Mouse (Mus musculus): ENCODE data around the gene Adap1. TPM values are rescaled to one million over a fixed set of nuclear protein-coding genes. Genes with fewer than 3 reads are reported as not detected.

Adap1 gene
- polyA plus RNA-seq, 1 experiment from 2014 or later, result 2.0 TPM

- no peak overlapping the region for H3K27ac ChIP-seq (ENCODE audit: low read depth, low read length)
- H3K4me3 ChIP-seq (ENCODE audit: low read depth, low read length), result no peak overlapping the region
- no peaks in the 10 kb centered on the region for H3K36me3 ChIP-seq (ENCODE audit: control insufficient read depth, insufficient read depth, low read length)
- H3K9me3 ChIP-seq (ENCODE audit: control insufficient read depth, low read length), result no peaks in the 10 kb centered on the region
- DNase-seq (ENCODE audit: low spot score) (no peak), ATAC-seq (replicated peaks; ENCODE audit: low FRiP score) (no peak)
- 0 out of 2 replicates have a peak, but pooled peaks cover 3% of the 10 kb centered on the region for H3K4me1 ChIP-seq (replicated peaks; ENCODE audit: control insufficient read depth, insufficient read depth, low read length)
- H3K4me2 ChIP-seq (ENCODE audit: low read depth, low read length, severe bottlenecking), result no peak overlapping the region
- peaks cover 31% of the 10 kb centered on the region for H3K27me3 ChIP-seq (ENCODE audit: control insufficient read depth, insufficient read depth, low read length)
- no peak overlapping the region for H3K9ac ChIP-seq (ENCODE audit: low read length)
- 87% methylated on average over 9 of the region's 9 CpGs for WGBS
Measured at GRCm38 (mm10) chr5:139323260-139323924, 2.0 kb downstream of the Adap1 start.

- no peak overlapping the region for H3K27ac ChIP-seq (ENCODE audit: low read depth, low read length)
- DNase-seq (ENCODE audit: low spot score) (no peak), ATAC-seq (replicated peaks; ENCODE audit: low FRiP score) (no peak)
- 0 out of 2 replicates have a peak, but pooled peaks cover 3% of the 10 kb centered on the region for H3K4me1 ChIP-seq (replicated peaks; ENCODE audit: control insufficient read depth, insufficient read depth, low read length)
- H3K9ac ChIP-seq (ENCODE audit: low read length), result no peak overlapping the region
- peaks cover 30% of the 10 kb centered on the region for H3K27me3 ChIP-seq (ENCODE audit: control insufficient read depth, insufficient read depth, low read length)
- no peak overlapping the region for H3K4me2 ChIP-seq (ENCODE audit: low read depth, low read length, severe bottlenecking)
- H3K4me3 ChIP-seq (ENCODE audit: low read depth, low read length), result no peak overlapping the region
- WGBS, result 87% methylated on average over 6 of the region's 6 CpGs
- H3K36me3 ChIP-seq (ENCODE audit: control insufficient read depth, insufficient read depth, low read length), result no peaks in the 10 kb centered on the region
- H3K9me3 ChIP-seq (ENCODE audit: control insufficient read depth, low read length), result no peaks in the 10 kb centered on the region
Measured at GRCm38 (mm10) chr5:139321331-139321730, 4.1 kb downstream of the Adap1 start.

- H3K9ac ChIP-seq (ENCODE audit: low read length), result no peak overlapping the region
- ATAC-seq (replicated peaks; ENCODE audit: low FRiP score) (no peak), DNase-seq (ENCODE audit: low spot score) (no peak)
- H3K36me3 ChIP-seq (ENCODE audit: control insufficient read depth, insufficient read depth, low read length), result no peaks in the 10 kb centered on the region
- peaks cover 22% of the 10 kb centered on the region for H3K27me3 ChIP-seq (ENCODE audit: control insufficient read depth, insufficient read depth, low read length)
- 0 out of 2 replicates have a peak, but pooled peaks cover 3% of the 10 kb centered on the region for H3K4me1 ChIP-seq (replicated peaks; ENCODE audit: control insufficient read depth, insufficient read depth, low read length)
- H3K4me3 ChIP-seq (ENCODE audit: low read depth, low read length), result no peak overlapping the region
- H3K4me2 ChIP-seq (ENCODE audit: low read depth, low read length, severe bottlenecking), result no peak overlapping the region
- no peak overlapping the region for H3K27ac ChIP-seq (ENCODE audit: low read depth, low read length)
- 83% methylated on average over 7 of the region's 7 CpGs for WGBS
- H3K9me3 ChIP-seq (ENCODE audit: control insufficient read depth, low read length), result no peaks in the 10 kb centered on the region
Measured at GRCm38 (mm10) chr5:139320424-139320823, 5.0 kb downstream of the Adap1 start.

- ATAC-seq (replicated peaks; ENCODE audit: low FRiP score) (no peak), DNase-seq (ENCODE audit: low spot score) (no peak)
- Histone ChIP-seq H3K27me3 (ENCODE audit: control insufficient read depth, insufficient read depth, low read length) (no peaks in the 10 kb centered on the region; the same call in 1 of the 2 replicates), H3K4me2 (ENCODE audit: low read depth, low read length, severe bottlenecking) (no peak overlapping the region), H3K9me3 (ENCODE audit: control insufficient read depth, low read length) (no peaks in the 10 kb centered on the region), H3K27ac (ENCODE audit: low read depth, low read length) (no peak overlapping the region), H3K9ac (ENCODE audit: low read length) (no peak overlapping the region), H3K4me3 (ENCODE audit: low read depth, low read length) (no peak overlapping the region), H3K36me3 (ENCODE audit: control insufficient read depth, insufficient read depth, low read length) (no peaks in the 10 kb centered on the region), H3K4me1 (replicated peaks; ENCODE audit: control insufficient read depth, insufficient read depth, low read length) (no peaks in the 10 kb centered on the region)
- 65% methylated on average over 21 of the region's 21 CpGs for whole genome bisulfite sequencing
Measured at GRCm38 (mm10) chr5:139317751-139318504, 7.5 kb downstream of the Adap1 start.

GRCm38 (mm10) chr5:139316982-139317675, 8.3 kb downstream of the Adap1 start:
- H3K36me3 ChIP-seq (ENCODE audit: control insufficient read depth, insufficient read depth, low read length), result no peaks in the 10 kb centered on the region
- DNase-seq (ENCODE audit: low spot score) (no peak), ATAC-seq (replicated peaks; ENCODE audit: low FRiP score) (no peak)
- H3K4me3 ChIP-seq (ENCODE audit: low read depth, low read length), result no peak overlapping the region
- no peaks in the 10 kb centered on the region for H3K9me3 ChIP-seq (ENCODE audit: control insufficient read depth, low read length)
- H3K4me2 ChIP-seq (ENCODE audit: low read depth, low read length, severe bottlenecking), result no peak overlapping the region
- no peak overlapping the region for H3K9ac ChIP-seq (ENCODE audit: low read length)
- no peaks in the 10 kb centered on the region for H3K4me1 ChIP-seq (replicated peaks; ENCODE audit: control insufficient read depth, insufficient read depth, low read length)
- H3K27ac ChIP-seq (ENCODE audit: low read depth, low read length), result no peak overlapping the region
- no peaks in the 10 kb centered on the region for H3K27me3 ChIP-seq (ENCODE audit: control insufficient read depth, insufficient read depth, low read length)
- 69% methylated on average over 6 of the region's 6 CpGs for WGBS

GRCm38 (mm10) chr5:139314941-139315642, 10.3 kb downstream of the Adap1 start:
- no peak overlapping the region for H3K9ac ChIP-seq (ENCODE audit: low read length)
- no peaks in the 10 kb centered on the region for H3K36me3 ChIP-seq (ENCODE audit: control insufficient read depth, insufficient read depth, low read length)
- ATAC-seq (replicated peaks; ENCODE audit: low FRiP score), result no peak
- no peaks in the 10 kb centered on the region for H3K27me3 ChIP-seq (ENCODE audit: control insufficient read depth, insufficient read depth, low read length)
- 84% methylated on average over 12 of the region's 12 CpGs for WGBS
- no peak for DNase-seq (ENCODE audit: low spot score)
- H3K9me3 ChIP-seq (ENCODE audit: control insufficient read depth, low read length), result no peaks in the 10 kb centered on the region
- no peak overlapping the region for H3K27ac ChIP-seq (ENCODE audit: low read depth, low read length)
- H3K4me2 ChIP-seq (ENCODE audit: low read depth, low read length, severe bottlenecking), result no peak overlapping the region
- no peak overlapping the region for H3K4me3 ChIP-seq (ENCODE audit: low read depth, low read length)
- no peaks in the 10 kb centered on the region for H3K4me1 ChIP-seq (replicated peaks; ENCODE audit: control insufficient read depth, insufficient read depth, low read length)

- Histone ChIP-seq H3K4me1 (replicated peaks; ENCODE audit: control insufficient read depth, insufficient read depth, low read length) (no peaks in the 10 kb centered on the region), H3K4me2 (ENCODE audit: low read depth, low read length, severe bottlenecking) (no peak overlapping the region), H3K4me3 (ENCODE audit: low read depth, low read length) (no peak overlapping the region), H3K9me3 (ENCODE audit: control insufficient read depth, low read length) (no peaks in the 10 kb centered on the region), H3K9ac (ENCODE audit: low read length) (no peak overlapping the region), H3K27me3 (ENCODE audit: control insufficient read depth, insufficient read depth, low read length) (no peaks in the 10 kb centered on the region), H3K27ac (ENCODE audit: low read depth, low read length) (no peak overlapping the region), H3K36me3 (ENCODE audit: control insufficient read depth, insufficient read depth, low read length) (no peaks in the 10 kb centered on the region)
- ATAC-seq (replicated peaks; ENCODE audit: low FRiP score), result no peak
- 87% methylated on average over 9 of the region's 9 CpGs for WGBS
- DNase-seq (ENCODE audit: low spot score), result no peak
Measured at GRCm38 (mm10) chr5:139313536-139313935, 11.9 kb downstream of the Adap1 start.

GRCm38 (mm10) chr5:139311822-139312221, 13.6 kb downstream of the Adap1 start:
- no peak for DNase-seq (ENCODE audit: low spot score)
- Histone ChIP-seq H3K27me3 (ENCODE audit: control insufficient read depth, insufficient read depth, low read length) (no peaks in the 10 kb centered on the region), H3K36me3 (ENCODE audit: control insufficient read depth, insufficient read depth, low read length) (no peaks in the 10 kb centered on the region), H3K9me3 (ENCODE audit: control insufficient read depth, low read length) (no peaks in the 10 kb centered on the region), H3K9ac (ENCODE audit: low read length) (no peak overlapping the region), H3K4me2 (ENCODE audit: low read depth, low read length, severe bottlenecking) (no peak overlapping the region), H3K4me1 (replicated peaks; ENCODE audit: control insufficient read depth, insufficient read depth, low read length) (no peaks in the 10 kb centered on the region), H3K27ac (ENCODE audit: low read depth, low read length) (no peak overlapping the region), H3K4me3 (ENCODE audit: low read depth, low read length) (no peak overlapping the region)
- WGBS, result 86% methylated on average over 9 of the region's 9 CpGs
- ATAC-seq (replicated peaks; ENCODE audit: low FRiP score), result no peak

Data from forebrain, embryonic 11.5 days (tissue).